Mouse (Mus musculus) urinary bladder, adult 18-20 months (tissue): Measurements from ENCODE around the gene Cxcr6.

Experiments used
- DNase-seq, 2 experiments: peaks; one replicate each; pipeline ENCODE4 v3.0.0; 2022; ENCODE audit warnings: low spot score in 2 of 2, mixed read lengths in 2 of 2

Cxcr6 gene

DNA sequence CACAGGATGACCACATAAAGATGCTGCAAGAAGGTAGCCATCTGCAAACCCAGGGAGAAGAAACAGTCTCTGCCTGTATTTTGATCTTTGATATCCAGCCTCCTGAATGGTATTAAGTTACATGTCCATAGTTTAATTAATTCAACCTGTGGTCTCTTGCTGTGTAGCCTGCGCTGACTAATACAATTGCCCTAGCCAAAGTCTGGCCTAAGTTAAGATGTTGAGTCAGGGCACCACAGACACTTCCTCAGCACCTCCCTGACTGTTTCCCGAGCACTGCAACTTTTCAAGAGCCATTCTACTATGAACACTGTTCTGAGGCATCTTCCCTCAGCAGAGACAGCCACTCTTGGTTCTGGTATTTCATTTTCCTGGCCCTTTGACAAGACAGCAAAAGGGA is 12.3 kb downstream of the Cxcr6 start:
- DNase-seq, result no peak

GRCm38 (mm10) chr9:123826631-123827030 is 20.4 kb downstream of the Cxcr6 start:
- DNase-seq, result peak in 1 of 2 experiments; percentile 20

- no peak for DNase-seq
These were observed 22.6 kb downstream of the Cxcr6 start for GRCm38 (mm10) chr9:123828916-123829315.

GRCm38 (mm10) chr9:123835851-123836250 is 29.6 kb downstream of the Cxcr6 start:
- no peak for DNase-seq

DNA sequence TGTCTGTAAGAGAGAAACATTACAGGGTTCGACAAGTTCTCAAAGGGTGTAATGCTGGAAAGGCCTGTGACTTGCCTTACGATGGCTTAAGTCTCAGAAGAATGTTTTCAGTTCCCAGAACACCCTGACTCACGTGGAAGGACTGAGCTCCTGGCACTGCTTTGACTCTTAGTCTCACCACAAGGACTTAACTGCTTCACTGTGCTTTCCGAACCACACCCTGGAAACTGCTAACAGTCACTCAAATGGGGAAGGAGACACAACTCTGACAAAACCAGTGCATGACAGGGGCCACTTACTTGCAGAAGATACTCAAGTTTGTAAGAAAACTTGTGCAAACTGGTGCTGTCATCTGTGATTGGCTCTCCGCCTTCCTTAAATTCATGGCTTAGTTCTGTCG is 34.0 kb downstream of the Cxcr6 start:
- no peak for DNase-seq

DNA sequence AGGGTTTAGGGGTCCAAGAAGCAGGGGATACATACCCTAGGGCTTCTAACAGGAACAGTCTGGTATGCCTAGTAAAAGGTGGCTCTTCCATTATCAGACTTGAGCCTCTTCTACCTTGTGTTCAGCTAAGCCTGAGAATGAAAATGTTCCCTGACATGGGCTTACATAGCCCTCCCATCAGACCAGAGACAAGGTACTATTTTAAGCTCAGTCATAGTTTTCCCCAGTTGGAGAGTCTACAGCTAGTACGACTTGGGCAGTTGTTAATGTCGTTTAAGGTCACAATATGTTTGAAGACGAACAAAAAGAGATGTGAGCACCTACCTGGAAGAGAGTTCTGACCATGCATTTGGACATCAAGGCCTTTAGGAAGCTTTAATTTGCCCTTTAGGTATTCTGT is 38.2 kb downstream of the Cxcr6 start:
- DNase-seq, result no peak

- DNase-seq, result no peak
These were observed 38.8 kb downstream of the Cxcr6 start for GRCm38 (mm10) chr9:123845120-123845519.

GRCm38 (mm10) chr9:123846490-123846889 is 40.2 kb downstream of the Cxcr6 start:
- no peak for DNase-seq

GRCm38 (mm10) chr9:123849976-123850695 is 43.9 kb downstream of the Cxcr6 start:
- DNase-seq, result no peak

DNA sequence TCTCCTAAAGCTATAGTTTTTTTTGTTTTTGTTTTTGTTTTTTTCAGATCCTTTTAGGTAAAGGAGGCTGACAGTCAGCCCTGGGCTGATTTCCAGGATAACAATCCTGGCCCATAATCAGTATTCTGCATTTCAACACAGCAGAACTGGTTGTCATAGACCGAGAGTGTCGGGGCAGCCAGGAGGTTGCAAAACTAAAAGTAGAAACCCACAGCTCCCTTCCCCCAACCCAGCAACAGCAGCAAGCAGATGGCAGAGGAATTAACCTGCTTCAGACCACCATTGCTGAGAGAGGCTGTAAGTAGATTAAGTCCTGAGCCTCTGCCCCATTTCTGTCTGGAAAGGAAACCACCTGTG is 44.4 kb downstream of the Cxcr6 start:
- peak in 1 of 2 experiments; percentile 15 for DNase-seq

- peak; percentile 36 to 51 for DNase-seq
These were observed 44.9 kb downstream of the Cxcr6 start for GRCm38 (mm10) chr9:123851062-123851712.

GRCm38 (mm10) chr9:123851713-123852448 is 45.6 kb downstream of the Cxcr6 start, which contains the start of gene Fyco1:
Gene Fyco1 (minus strand): TSS chr9:123851899.
- DNase-seq, result peak; percentile 83 to 95

- no peak for DNase-seq
These were observed 46.4 kb downstream of the Cxcr6 start for GRCm38 (mm10) chr9:123852449-123853390.

DNA sequence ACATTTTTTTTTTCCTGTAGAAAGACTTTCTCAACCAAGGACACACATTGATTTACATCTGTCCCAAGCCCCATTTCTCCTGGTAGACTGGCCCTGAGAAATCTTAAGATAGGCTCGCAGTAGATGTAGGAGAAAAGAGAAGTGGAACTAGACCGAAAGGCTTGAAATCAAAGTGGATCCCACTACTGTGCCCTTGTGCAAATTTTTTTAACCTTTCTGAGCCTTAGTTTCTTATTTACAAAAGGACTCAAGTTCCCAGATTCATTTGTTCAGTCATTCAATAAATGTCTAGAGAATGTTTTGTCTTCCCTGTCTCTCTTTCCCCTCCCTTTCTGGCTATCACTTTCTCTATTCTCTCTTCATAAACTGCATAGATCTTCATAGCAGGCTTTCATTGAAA is 50.6 kb downstream of the Cxcr6 start:
- no peak for DNase-seq
